Mouse (Mus musculus): ENCODE data around the gene Aadacl3. TPM values are rescaled to one million over a fixed set of nuclear protein-coding genes. Genes with fewer than 3 reads are reported as not detected.

The Aadacl3 gene
- total and polyA plus RNA-seq, 3 experiments = not detected

DNA sequence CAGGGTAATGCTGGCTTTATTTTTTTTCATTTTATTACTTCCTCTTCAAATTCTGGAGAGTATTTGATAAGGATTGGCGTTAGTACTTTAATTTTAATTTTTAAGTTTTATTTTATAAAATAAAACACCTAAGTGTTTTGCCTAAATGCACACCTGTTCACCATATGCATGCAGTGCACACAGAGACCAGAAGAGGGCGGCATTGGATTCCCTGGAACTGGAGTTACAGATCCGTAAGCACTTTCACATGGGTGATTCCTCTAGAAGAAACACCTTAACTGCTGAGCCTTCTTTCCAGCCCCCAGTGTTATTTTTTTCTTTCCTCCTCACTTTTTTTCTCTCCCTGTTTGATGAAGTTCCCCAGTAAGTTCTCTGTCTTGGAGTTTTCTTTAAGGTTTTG lies 34.7 kb downstream of the Aadacl3 start:
- Histone ChIP-seq H3K4me3 (replicated peaks in 1 of 3; ENCODE audit: low read depth in 2 of 3, low read length in 2 of 3, poor library complexity in 1 of 3) (no peak overlapping the region), H3K9me3 (replicated peaks; ENCODE audit: low read length) (peaks cover 7% of the 10 kb centered on the region), H3K9ac (ENCODE audit: insufficient read depth, low read depth) (no peak overlapping the region), H3K36me3 (replicated peaks in 1 of 2; ENCODE audit: control insufficient read depth in 1 of 2, insufficient read depth in 1 of 2, low read length in 1 of 2) (no peaks in the 10 kb centered on the region), H3K27ac (ENCODE audit: insufficient read depth, low read depth) (no peak overlapping the region), H3K27me3 (replicated peaks) (peaks cover 4% of the 10 kb centered on the region), H3K4me1 (ENCODE audit: control insufficient read depth in 1 of 2, insufficient read depth in 2 of 2) (no peaks in the 10 kb centered on the region), H3K79me2 (replicated peaks; ENCODE audit: control insufficient read depth, extremely low read depth, insufficient read depth, poor library complexity, severe bottlenecking) (no peaks in the 10 kb centered on the region), H3K4me2 (ENCODE audit: insufficient read depth, low read depth, poor library complexity, severe bottlenecking) (no peak overlapping the region)
- TF ChIP-seq CTCF (conservative IDR thresholded peaks at IDR 0.05 in 1 of 2, IDR thresholded peaks at IDR 0.05 in 1 of 2; ENCODE audit: low read depth in 2 of 2, low read length in 2 of 2) (peak; percentile 36 to 51), KAT2A (IDR thresholded peaks at IDR 0.05; ENCODE audit: insufficient replicate concordance, low read length) (no peak), RAD21 (IDR thresholded peaks at IDR 0.05; ENCODE audit: low read depth, low read length) (peak; percentile 20)
- dilution Hi-C loops (cut with MboI; ENCODE audit: extremely low pct_ligation_motif_present, extremely low pct_unique_long_range_greater_than_20kb, low sequenced_read_pairs) (no loop called here), in situ Hi-C loops (cut with MboI; ENCODE audit: low pct_ligation_motif_present, low pct_unique_long_range_greater_than_20kb, low sequenced_read_pairs) (no loop called here)
- DNase-seq (ENCODE audit: extremely low read depth) = peak; percentile 18

DNA sequence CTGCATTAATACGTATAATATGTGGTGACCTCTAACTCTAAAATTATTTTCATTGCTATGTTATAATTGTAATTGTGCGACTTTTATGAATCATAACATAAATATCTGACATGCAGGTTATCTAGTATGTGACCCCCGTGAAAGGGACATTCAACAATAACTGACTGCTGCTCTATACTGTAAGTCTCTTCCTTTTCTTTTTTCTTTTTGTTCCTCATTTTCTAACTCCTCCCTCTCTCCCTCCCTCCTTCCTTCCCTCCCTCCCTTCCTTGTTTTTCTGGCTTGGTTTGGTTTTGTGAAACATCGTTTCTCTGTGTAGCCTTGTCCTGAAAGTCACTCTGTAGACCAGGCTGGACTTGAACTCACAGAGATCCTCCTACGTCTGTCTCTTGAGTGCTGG lies 39.0 kb downstream of the Aadacl3 start:
- no peaks in the 10 kb centered on the region for H3K36me3 ChIP-seq (replicated peaks in 1 of 2; ENCODE audit: control insufficient read depth in 1 of 2, insufficient read depth in 1 of 2, low read length in 1 of 2)
- TF ChIP-seq MXI1 (IDR thresholded peaks at IDR 0.05; ENCODE audit: low read depth, low read length) (no peak), NELFE (IDR thresholded peaks at IDR 0.05; ENCODE audit: low read depth, low read length) (no peak), USF2 (conservative IDR thresholded peaks at IDR 0.05; ENCODE audit: low read depth, low read length) (no peak), ZKSCAN1 (IDR thresholded peaks at IDR 0.05; ENCODE audit: borderline replicate concordance, low read depth, low read length) (no peak), TCF12 (IDR thresholded peaks at IDR 0.05; ENCODE audit: low read depth, low read length) (no peak), BHLHE40 (IDR thresholded peaks at IDR 0.05; ENCODE audit: low read depth, low read length) (no peak), HCFC1 (IDR thresholded peaks at IDR 0.05; ENCODE audit: low read depth, low read length) (no peak), MAZ (IDR thresholded peaks at IDR 0.05; ENCODE audit: low read depth, low read length) (no peak), EP300 (IDR thresholded peaks at IDR 0.05; ENCODE audit: low read length) (no peak), ZC3H11A (IDR thresholded peaks at IDR 0.05; ENCODE audit: low read depth, low read length) (no peak), SIN3A (IDR thresholded peaks at IDR 0.05; ENCODE audit: low read length) (no peak), JUN (IDR thresholded peaks at IDR 0.05; ENCODE audit: insufficient read depth, low read depth, low read length) (no peak)
- no peak for DNase-seq (ENCODE audit: extremely low read depth)
- H3K9ac ChIP-seq (ENCODE audit: insufficient read depth, low read depth) = no peak overlapping the region
- H3K27ac ChIP-seq (ENCODE audit: insufficient read depth, low read depth) = no peak overlapping the region
- H3K4me2 ChIP-seq (ENCODE audit: insufficient read depth, low read depth, poor library complexity, severe bottlenecking) = no peak overlapping the region
- in situ Hi-C loops (cut with MboI; ENCODE audit: low pct_ligation_motif_present, low pct_unique_long_range_greater_than_20kb, low sequenced_read_pairs) = no loop called here
- peaks cover 6% of the 10 kb centered on the region for H3K27me3 ChIP-seq (replicated peaks)
- no peak overlapping the region for H3K4me3 ChIP-seq (replicated peaks in 1 of 3; ENCODE audit: low read depth in 2 of 3, low read length in 2 of 3, poor library complexity in 1 of 3)
- dilution Hi-C loops (cut with MboI; ENCODE audit: extremely low pct_ligation_motif_present, extremely low pct_unique_long_range_greater_than_20kb, low sequenced_read_pairs) = no loop called here
- H3K4me1 ChIP-seq (ENCODE audit: control insufficient read depth in 1 of 2, insufficient read depth in 2 of 2) = no peaks in the 10 kb centered on the region
- H3K9me3 ChIP-seq (replicated peaks; ENCODE audit: low read length) = peaks cover 16% of the 10 kb centered on the region
- H3K79me2 ChIP-seq (replicated peaks; ENCODE audit: control insufficient read depth, extremely low read depth, insufficient read depth, poor library complexity, severe bottlenecking) = no peaks in the 10 kb centered on the region

DNA sequence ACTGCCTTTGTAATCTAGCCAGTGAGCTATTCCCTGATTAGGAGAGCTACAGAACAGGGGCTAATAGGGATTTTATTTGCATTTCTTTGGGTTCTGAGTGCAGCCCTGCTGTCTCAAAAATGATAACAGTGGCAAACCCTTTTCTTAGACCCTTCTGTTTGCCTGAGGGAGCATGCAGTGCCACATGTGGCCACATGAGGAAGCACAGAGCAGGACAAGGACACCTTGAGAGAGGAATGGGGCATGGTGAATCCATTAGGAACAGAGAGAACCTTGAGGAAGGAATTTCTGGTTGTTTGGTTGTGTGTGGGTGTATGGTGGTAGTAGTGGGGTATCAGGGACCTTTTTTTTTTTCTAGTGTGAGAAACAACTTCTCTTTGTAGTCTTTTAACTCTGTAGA lies 42.9 kb downstream of the Aadacl3 start:
- Histone ChIP-seq H3K36me3 (replicated peaks in 1 of 2; ENCODE audit: control insufficient read depth in 1 of 2, insufficient read depth in 1 of 2, low read length in 1 of 2) (no peaks in the 10 kb centered on the region), H3K27ac (ENCODE audit: insufficient read depth, low read depth) (no peak overlapping the region), H3K27me3 (replicated peaks) (peaks cover 3% of the 10 kb centered on the region), H3K4me2 (ENCODE audit: insufficient read depth, low read depth, poor library complexity, severe bottlenecking) (no peak overlapping the region), H3K9me3 (replicated peaks; ENCODE audit: low read length) (peaks cover 35% of the 10 kb centered on the region), H3K9ac (ENCODE audit: insufficient read depth, low read depth) (no peak overlapping the region), H3K79me2 (replicated peaks; ENCODE audit: control insufficient read depth, extremely low read depth, insufficient read depth, poor library complexity, severe bottlenecking) (no peaks in the 10 kb centered on the region), H3K4me3 (replicated peaks in 1 of 3; ENCODE audit: low read depth in 2 of 3, low read length in 2 of 3, poor library complexity in 1 of 3) (no peak overlapping the region), H3K4me1 (ENCODE audit: control insufficient read depth in 1 of 2, insufficient read depth in 2 of 2) (no peaks in the 10 kb centered on the region)
- no peak for TF ChIP-seq ETS1 (conservative IDR thresholded peaks at IDR 0.05; ENCODE audit: low read depth, low read length)
- TF ChIP-seq CTCF (conservative IDR thresholded peaks at IDR 0.05 in 1 of 2, IDR thresholded peaks at IDR 0.05 in 1 of 2; ENCODE audit: low read depth in 2 of 2, low read length in 2 of 2) = peak; percentile 25 to 35; a peak in 1 of 4 replicates
- in situ Hi-C loops (cut with MboI; ENCODE audit: low pct_ligation_motif_present, low pct_unique_long_range_greater_than_20kb, low sequenced_read_pairs) (no loop called here), dilution Hi-C loops (cut with MboI; ENCODE audit: extremely low pct_ligation_motif_present, extremely low pct_unique_long_range_greater_than_20kb, low sequenced_read_pairs) (no loop called here)
- peak; percentile 16 for DNase-seq (ENCODE audit: extremely low read depth)
